Mouse (Mus musculus): ENCODE data around the gene Cplx3.

The Cplx3 gene

GRCm38 (mm10) chr9:57600620-57601352 is 5.3 kb downstream of the Cplx3 start:
- DNase-seq (ENCODE audit: low spot score), result no peak

- DNase-seq (ENCODE audit: low spot score), result no peak
Measured at GRCm38 (mm10) chr9:57598851-57599563, 7.1 kb downstream of the Cplx3 start.

- no peak for DNase-seq (ENCODE audit: low spot score)
Measured at GRCm38 (mm10) chr9:57597929-57598382, 8.1 kb downstream of the Cplx3 start.

- no peak for DNase-seq (ENCODE audit: low spot score)
Measured at GRCm38 (mm10) chr9:57597265-57597664, 8.8 kb downstream of the Cplx3 start.

GRCm38 (mm10) chr9:57594174-57594509 is 11.9 kb downstream of the Cplx3 start:
- DNase-seq (ENCODE audit: low spot score), result no peak

- peak; percentile 22 for DNase-seq (ENCODE audit: low spot score)
Measured at GRCm38 (mm10) chr9:57593454-57594173, 12.5 kb downstream of the Cplx3 start.

GRCm38 (mm10) chr9:57590726-57591125 is 15.4 kb downstream of the Cplx3 start:
- DNase-seq (ENCODE audit: low spot score), result no peak

- DNase-seq (ENCODE audit: low spot score), result peak; percentile 84
Measured at GRCm38 (mm10) chr9:57589224-57590126, 16.6 kb downstream of the Cplx3 start, which contains the start of gene Ulk3. Gene Ulk3, plus strand, starts transcription at chr9:57589452.

- no peak for DNase-seq (ENCODE audit: low spot score)
Measured at GRCm38 (mm10) chr9:57584991-57585390, 21.1 kb downstream of the Cplx3 start.

GRCm38 (mm10) chr9:57577144-57577849 is 28.8 kb downstream of the Cplx3 start:
- no peak for DNase-seq (ENCODE audit: low spot score)

- no peak for DNase-seq (ENCODE audit: low spot score)
Measured at GRCm38 (mm10) chr9:57575577-57575976, 30.5 kb downstream of the Cplx3 start.

- no peak for DNase-seq (ENCODE audit: low spot score)
Measured at GRCm38 (mm10) chr9:57574397-57574796, 31.7 kb downstream of the Cplx3 start.

- DNase-seq (ENCODE audit: low spot score), result no peak
Measured at GRCm38 (mm10) chr9:57568500-57568899, 37.6 kb downstream of the Cplx3 start.

GRCm38 (mm10) chr9:57566846-57567245 is 39.2 kb downstream of the Cplx3 start:
- DNase-seq (ENCODE audit: low spot score), result no peak

- no peak for DNase-seq (ENCODE audit: low spot score)
Measured at GRCm38 (mm10) chr9:57565741-57566221, 40.3 kb downstream of the Cplx3 start.

- no peak for DNase-seq (ENCODE audit: low spot score)
Measured at GRCm38 (mm10) chr9:57564609-57565008, 41.5 kb downstream of the Cplx3 start.

GRCm38 (mm10) chr9:57562896-57563372 is 43.1 kb downstream of the Cplx3 start:
- DNase-seq (ENCODE audit: low spot score), result peak; percentile 50

GRCm38 (mm10) chr9:57561711-57562099 is 44.4 kb downstream of the Cplx3 start:
- DNase-seq (ENCODE audit: low spot score), result no peak

- DNase-seq (ENCODE audit: low spot score), result peak; percentile 94
Measured at GRCm38 (mm10) chr9:57560861-57561710, 45.0 kb downstream of the Cplx3 start, which contains the start of gene Scamp2. Gene Scamp2, plus strand, starts transcription at chr9:57560943.

GRCm38 (mm10) chr9:57560263-57560662 is 45.8 kb downstream of the Cplx3 start:
- no peak for DNase-seq (ENCODE audit: low spot score)
